Mouse (Mus musculus) spleen, adult 2 months (tissue): ENCODE measurements around the gene S100a2. TPM values are rescaled to one million over a fixed set of nuclear protein-coding genes. Genes with fewer than 3 reads are reported as not detected.

Experiments
- DNase-seq, 2 experiments: peaks; one replicate each; pipeline versions ENCODE4 v3.0.0 to v3.0.0-alpha.2; 2012 to 2021; ENCODE audit warnings: low spot score in 2 of 2, low read depth in 1 of 2
- H3K27ac ChIP-seq: fragments of 200-500 bp; 2 replicates; pipeline ENCODE4 v1.5.1; 2012; ENCODE audit warnings: low read length, inconsistent platforms; ENCODE audit not compliant: insufficient read depth
- H3K27me3 ChIP-seq: fragments of 200-500 bp; 2 replicates; pipeline ENCODE4 v1.6.1; 2012; ENCODE audit warnings: mild to moderate bottlenecking, moderate library complexity, low read length, inconsistent platforms; ENCODE audit not compliant: control insufficient read depth, insufficient read depth
- H3K36me3 ChIP-seq: fragments of 200-500 bp; 2 replicates; pipeline ENCODE4 v1.6.1; 2012; ENCODE audit warnings: mild to moderate bottlenecking, low read length, inconsistent platforms; ENCODE audit not compliant: control insufficient read depth, insufficient read depth
- H3K4me1 ChIP-seq: fragments of 200-500 bp; 2 replicates; pipeline ENCODE4 v1.6.1; 2011; ENCODE audit warnings: inconsistent platforms; ENCODE audit not compliant: control insufficient read depth, insufficient read depth, insufficient read length
- H3K4me3 ChIP-seq: fragments of 200-500 bp; 2 replicates; pipeline ENCODE4 v1.5.1; 2011; ENCODE audit warnings: mild to moderate bottlenecking, inconsistent platforms; ENCODE audit not compliant: insufficient read depth, insufficient read length; ENCODE audit errors: extremely low read depth
- CTCF ChIP-seq: fragments of 200-500 bp; IDR thresholded peaks from 2 replicates; pipeline ENCODE4 v1.5.1; 2011; ENCODE audit warnings: mild to moderate bottlenecking, inconsistent platforms; ENCODE audit not compliant: insufficient read depth, insufficient read length, insufficient replicate concordance; ENCODE audit errors: extremely low read depth
- POLR2A ChIP-seq: fragments of 200-500 bp; IDR thresholded peaks from 2 replicates; pipeline ENCODE4 v1.6.1; 2011; ENCODE audit warnings: low read depth, low read length, inconsistent platforms
- whole genome bisulfite sequencing: fragments of 180-500 bp; shearing (Covaris S2); methylation state at CpG from one replicate; pipeline ENCODE4 v1.1.7; 2018; 5-methylcytosine and 5-hydroxymethylcytosine counted together
- polyA plus RNA-seq: library from polyadenylated mRNA; depleted of rRNA; stranded (reverse); fragments of >200 nt; gene quantifications from 2 replicates; pipeline ENCODE4 v1.2.3, GENCODE M21; 2012

The S100a2 gene
- polyA plus RNA-seq, 1 experiment = not detected

GRCm38 (mm10) chr3:90600458-90601195 is 10.6 kb downstream of the S100a2 start:
- Histone ChIP-seq H3K27ac (no peak overlapping the region), H3K4me1 (peaks cover 5% of the 10 kb centered on the region; the same call in 1 of the 2 replicates), H3K27me3 (no peaks in the 10 kb centered on the region), H3K4me3 (no peak overlapping the region), H3K36me3 (no peaks in the 10 kb centered on the region)
- DNase-seq = no peak
- no peak for TF ChIP-seq POLR2A
- no peak for TF ChIP-seq CTCF
- 85% methylated on average over 8 of the region's 8 CpGs for WGBS

GRCm38 (mm10) chr3:90601486-90602110 is 11.6 kb downstream of the S100a2 start, which contains the start of gene Gm42674:
Gene Gm42674, plus strand, starts transcription at chr3:90601904.
- Histone ChIP-seq H3K27me3 (no peaks in the 10 kb centered on the region), H3K4me1 (peaks cover 5% of the 10 kb centered on the region; the same call in 1 of the 2 replicates), H3K27ac (no peak within 1 kb of the TSS), H3K36me3 (no peaks in the 10 kb centered on the region), H3K4me3 (no peak within 1 kb of the TSS)
- TF ChIP-seq POLR2A (no peak), CTCF (no peak)
- WGBS = 85% methylated on average over 11 of the region's 11 CpGs
- no peak for DNase-seq

DNA sequence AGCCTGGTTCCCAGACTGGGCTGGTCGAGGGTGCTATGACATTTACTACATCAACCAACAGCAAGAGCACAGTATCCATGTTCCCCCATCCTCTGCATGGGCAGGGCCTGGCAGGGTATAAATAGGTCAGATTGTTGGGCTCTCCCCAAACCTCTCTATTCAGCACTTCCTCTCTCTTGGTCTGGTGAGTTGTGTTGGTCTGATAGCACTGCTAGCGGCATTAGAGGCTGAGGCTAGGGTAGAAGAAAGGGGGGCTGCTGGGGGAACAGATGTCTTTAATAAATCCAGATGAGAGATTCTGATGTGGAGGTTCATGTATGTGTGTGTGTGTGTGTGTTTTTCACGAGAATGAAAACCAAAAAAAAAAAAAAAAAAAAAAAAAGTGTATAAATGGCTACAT is 13.6 kb downstream of the S100a2 start, which contains the start of gene S100a4:
TSS of gene S100a4 (plus strand) at position 149 of the 400 bp plus-strand sequence.
- DNase-seq = peak in 1 of 2 experiments; percentile 26
- Histone ChIP-seq H3K4me3 (0 out of 2 replicates have a peak within 1 kb of the TSS, but pooled peaks have one; percentile 1), H3K36me3 (no peaks in the 10 kb centered on the region), H3K27ac (no peak within 1 kb of the TSS), H3K4me1 (peaks cover 5% of the 10 kb centered on the region; the same call in 1 of the 2 replicates), H3K27me3 (no peaks in the 10 kb centered on the region)
- no peak for TF ChIP-seq CTCF
- TF ChIP-seq POLR2A = no peak
- 10% methylated on average over 3 of the region's 3 CpGs for WGBS

GRCm38 (mm10) chr3:90604416-90604815 is 14.4 kb downstream of the S100a2 start:
- no peak for DNase-seq
- peaks cover 11% of the 10 kb centered on the region; the same call in 1 of the 2 replicates for H3K4me1 ChIP-seq
- H3K36me3 ChIP-seq = no peaks in the 10 kb centered on the region
- TF ChIP-seq CTCF (no peak), POLR2A (no peak)
- no peaks in the 10 kb centered on the region for H3K27me3 ChIP-seq
- WGBS = 30% methylated on average over 4 of the region's 4 CpGs
- H3K27ac ChIP-seq = no peak overlapping the region
- 0 out of 2 replicates have a peak overlapping the region, but pooled peaks have one; percentile 1 for H3K4me3 ChIP-seq

DNA sequence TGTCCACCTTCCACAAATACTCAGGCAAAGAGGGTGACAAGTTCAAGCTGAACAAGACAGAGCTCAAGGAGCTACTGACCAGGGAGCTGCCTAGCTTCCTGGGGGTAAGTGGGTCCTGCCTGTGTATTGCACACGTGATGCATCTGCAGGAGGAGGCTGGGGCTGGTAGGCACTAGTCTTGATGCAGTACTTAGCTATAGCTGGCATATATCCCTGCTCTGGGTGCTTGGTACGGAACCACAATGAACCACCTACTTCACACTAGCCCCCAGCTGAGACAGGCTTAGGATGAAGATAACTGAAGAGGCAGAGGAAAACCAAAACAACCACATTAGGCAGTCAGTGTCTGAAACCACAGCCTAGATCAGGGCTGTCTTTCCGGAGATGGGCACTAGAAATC is 15.0 kb downstream of the S100a2 start:
- Histone ChIP-seq H3K4me3 (no peak overlapping the region), H3K27ac (no peak overlapping the region), H3K36me3 (no peaks in the 10 kb centered on the region), H3K27me3 (no peaks in the 10 kb centered on the region), H3K4me1 (peaks cover 11% of the 10 kb centered on the region; the same call in 1 of the 2 replicates)
- no peak for DNase-seq
- TF ChIP-seq CTCF = no peak
- TF ChIP-seq POLR2A = no peak
- 23% methylated on average over 3 of the region's 3 CpGs for WGBS

DNA sequence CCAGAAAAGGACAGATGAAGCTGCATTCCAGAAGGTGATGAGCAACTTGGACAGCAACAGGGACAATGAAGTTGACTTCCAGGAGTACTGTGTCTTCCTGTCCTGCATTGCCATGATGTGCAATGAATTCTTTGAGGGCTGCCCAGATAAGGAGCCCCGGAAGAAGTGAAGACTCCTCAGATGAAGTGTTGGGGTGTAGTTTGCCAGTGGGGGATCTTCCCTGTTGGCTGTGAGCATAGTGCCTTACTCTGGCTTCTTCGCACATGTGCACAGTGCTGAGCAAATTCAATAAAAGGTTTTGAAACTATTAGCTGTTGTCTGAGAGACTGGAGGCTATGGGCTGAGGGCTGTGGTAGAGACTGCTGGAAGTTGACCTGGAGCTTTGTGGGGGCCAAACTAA is 15.7 kb downstream of the S100a2 start:
- no peaks in the 10 kb centered on the region for H3K27me3 ChIP-seq
- DNase-seq = no peak
- WGBS = 75% methylated on average over 2 of the region's 2 CpGs
- H3K4me1 ChIP-seq = peaks cover 11% of the 10 kb centered on the region; the same call in 1 of the 2 replicates
- no peak for TF ChIP-seq CTCF
- no peak for TF ChIP-seq POLR2A
- H3K36me3 ChIP-seq = no peaks in the 10 kb centered on the region
- H3K27ac ChIP-seq = no peak overlapping the region
- H3K4me3 ChIP-seq = no peak overlapping the region
